Mouse (Mus musculus) Muller cell, postnatal 12 days (primary cell): ENCODE measurements around the gene Gm5725.
"Not testable (repeated sequence)": the region's sequence is repeated elsewhere in the genome, so short reads cannot be mapped to it uniquely, and the experiment has no call there.

Experiments used
- DNase-seq: peaks from one replicate; pipeline ENCODE4 v3.0.0-alpha.2; 2015; ENCODE audit errors: inconsistent ontology term

Gm5725 gene

DNA sequence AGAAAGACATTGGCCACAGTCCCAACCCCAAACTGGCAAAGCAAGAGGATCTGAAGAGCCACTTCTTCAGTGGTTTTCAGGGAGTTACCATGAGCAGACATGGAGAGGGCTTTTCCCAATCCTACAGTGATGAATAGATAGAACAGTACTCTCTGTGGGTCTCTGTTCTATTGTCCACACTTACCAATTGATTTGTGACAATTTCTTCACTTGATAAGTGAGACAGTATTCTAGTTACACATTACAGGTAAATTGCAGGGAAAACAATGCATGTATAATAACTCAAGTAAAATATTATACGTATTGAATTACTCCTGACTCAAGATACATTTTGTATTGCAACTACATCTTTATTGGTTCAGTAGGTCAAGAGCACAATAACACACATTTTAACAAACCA lies at the start of gene Gm5725:
Gene Gm5725, minus strand, starts transcription at position 101 of the 400 bp plus-strand sequence.
- DNase-seq, result not testable (repeated sequence)

DNA sequence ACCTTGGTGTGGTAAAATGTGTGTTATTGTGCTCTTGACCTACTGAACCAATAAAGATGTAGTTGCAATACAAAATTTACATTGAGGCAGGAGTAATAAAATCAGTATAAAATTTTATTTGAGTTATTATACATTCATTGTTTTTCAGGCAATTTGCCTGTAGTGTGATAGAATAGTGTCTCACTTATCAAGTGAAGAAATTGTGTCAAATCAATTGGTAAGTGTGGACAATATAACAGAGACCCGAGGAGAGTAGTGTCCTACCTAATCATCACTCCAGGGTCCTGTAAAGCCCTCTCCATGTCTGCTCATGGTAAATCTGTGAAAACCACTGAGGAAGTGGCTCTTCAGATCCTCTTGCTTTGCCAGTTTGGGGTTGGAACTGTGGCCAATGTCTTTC lies 12.0 kb downstream of the Gm5725 start, which contains the start of gene Vmn1r135:
Gene Vmn1r135, plus strand, starts transcription at position 301 of the 400 bp plus-strand sequence.
- not testable (repeated sequence) for DNase-seq

DNA sequence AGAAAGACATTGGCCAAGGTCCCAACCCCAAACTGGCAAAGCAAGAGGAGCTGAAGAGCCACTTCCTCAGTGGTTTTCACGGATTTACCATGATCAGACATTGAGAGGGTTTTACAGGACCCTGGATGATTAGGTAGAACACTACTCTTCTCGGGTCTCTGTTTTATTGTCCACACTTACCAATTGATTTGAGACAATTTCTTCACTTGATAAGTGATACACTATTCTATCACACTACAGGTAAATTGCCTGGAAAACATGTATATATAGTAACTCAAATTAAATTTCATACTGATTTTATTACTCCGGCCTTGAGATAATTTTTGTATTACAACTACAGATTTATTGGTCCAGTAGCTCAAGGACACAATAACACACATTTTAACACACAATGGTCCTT lies 47.4 kb downstream of the Gm5725 start, which contains the start of gene Gm4177:
Gene Gm4177, minus strand, starts transcription at position 101 of the 400 bp plus-strand sequence.
- DNase-seq, result not testable (repeated sequence)
